Mouse (Mus musculus) stomach, embryonic 14.5 days (tissue): ENCODE data around the gene Trappc2l. TPM values are rescaled to one million over a fixed set of nuclear protein-coding genes. Genes with fewer than 3 reads are reported as not detected.

Experiments used
- ATAC-seq: fragments of 200-750 bp; cut with Nextera tagmentation; 2 replicates; pipeline ENCODE4 v1.8.0; 2017; ENCODE audit warnings: low read depth, moderate TSS enrichment; ENCODE audit not compliant: insufficient number of reproducible peaks, insufficient read depth, low FRiP score
- H3K27ac ChIP-seq: fragments of 300-500 bp; sonication (generic); 2 replicates; pipeline ENCODE4 v1.5.1; 2014; ENCODE audit warnings: mild to moderate bottlenecking, low read length, moderate library complexity, mixed read lengths
- H3K27me3 ChIP-seq: fragments of 300-500 bp; sonication (generic); 2 replicates; pipeline ENCODE4 v1.6.1; 2014; ENCODE audit warnings: low read length, control low read depth, mixed read lengths; ENCODE audit not compliant: control insufficient read depth, insufficient read depth
- H3K36me3 ChIP-seq: fragments of 300-500 bp; sonication (generic); 2 replicates; pipeline ENCODE4 v1.6.1; 2014; ENCODE audit warnings: mild to moderate bottlenecking, control low read depth, low read length, moderate library complexity, mixed read lengths; ENCODE audit not compliant: control insufficient read depth, insufficient read depth
- H3K4me1 ChIP-seq: fragments of 300-500 bp; sonication (generic); 2 replicates; pipeline ENCODE4 v1.6.1; 2014; ENCODE audit warnings: low read length, control low read depth, mixed read lengths; ENCODE audit not compliant: control insufficient read depth, insufficient read depth
- H3K4me2 ChIP-seq: fragments of 300-500 bp; sonication (generic); replicated peaks from 2 replicates; pipeline ENCODE4 v1.6.1; 2014; ENCODE audit warnings: low read depth, low read length, control low read depth
- H3K4me3 ChIP-seq: fragments of 300-500 bp; sonication (generic); 2 replicates; pipeline ENCODE4 v1.5.1; 2014; ENCODE audit warnings: low read depth, low read length, control low read depth
- H3K9ac ChIP-seq: fragments of 300-500 bp; sonication (generic); replicated peaks from 2 replicates; pipeline ENCODE4 v1.6.1; 2014; ENCODE audit warnings: low read depth, mild to moderate bottlenecking, control low read depth, low read length, moderate library complexity, mixed read lengths
- H3K9me3 ChIP-seq: fragments of 300-500 bp; sonication (generic); 2 replicates; pipeline ENCODE4 v1.6.1; 2016; ENCODE audit warnings: low read depth, low read length, control low read depth; ENCODE audit not compliant: control insufficient read depth
- WGBS: fragments of 180-500 bp; shearing (Covaris S2); extraction: QIAGEN DNeasy Blood & Tissue Kit; methylation state at CpG from one replicate; pipeline ENCODE4 v1.1.7; 2014; 5-methylcytosine and 5-hydroxymethylcytosine counted together
- polyA plus RNA-seq: library from polyadenylated mRNA; unstranded; fragments of >200 nt; fragmentation: Nextera tagmentation; extraction: Ambion mirVana; gene quantifications from 2 replicates; pipeline ENCODE4 v1.2.1, GENCODE M21; 2014

Gene Trappc2l
- polyA plus RNA-seq, 1 experiment from 2014 or later, result 66.9 TPM

GRCm38 (mm10) chr8:122635878-122636802 lies 24.7 kb downstream of the Trappc2l start:
- Histone ChIP-seq H3K36me3 (no peaks in the 10 kb centered on the region), H3K9me3 (no peaks in the 10 kb centered on the region), H3K4me2 (no peak overlapping the region), H3K27me3 (no peaks in the 10 kb centered on the region), H3K4me1 (peaks cover 33% of the 10 kb centered on the region), H3K9ac (no peak overlapping the region), H3K27ac (peak overlapping the region; percentile 22), H3K4me3 (no peak overlapping the region)
- WGBS, result 32% methylated on average over 14 of the region's 14 CpGs
- ATAC-seq, result peak; percentile 74

- Histone ChIP-seq H3K4me2 (no peak overlapping the region), H3K9me3 (no peaks in the 10 kb centered on the region), H3K27me3 (no peaks in the 10 kb centered on the region), H3K9ac (no peak overlapping the region), H3K4me1 (peaks cover 35% of the 10 kb centered on the region), H3K36me3 (no peaks in the 10 kb centered on the region), H3K4me3 (no peak overlapping the region), H3K27ac (peak overlapping the region; percentile 21; the same call in 1 of the 2 replicates)
- WGBS, result 37% methylated on average over 9 of the region's 9 CpGs
- ATAC-seq, result no peak
These were observed 25.3 kb downstream of the Trappc2l start for GRCm38 (mm10) chr8:122636803-122637175.

- H3K27ac ChIP-seq, result no peak overlapping the region
These were observed 25.8 kb downstream of the Trappc2l start for GRCm38 (mm10) chr8:122637230-122637629.

GRCm38 (mm10) chr8:122638601-122639000 lies 27.2 kb downstream of the Trappc2l start:
- Histone ChIP-seq H3K4me1 (peaks cover 35% of the 10 kb centered on the region), H3K9me3 (no peaks in the 10 kb centered on the region), H3K27me3 (no peaks in the 10 kb centered on the region), H3K4me2 (no peak overlapping the region), H3K27ac (no peak overlapping the region; the same call in 1 of the 2 replicates), H3K36me3 (no peaks in the 10 kb centered on the region), H3K9ac (no peak overlapping the region), H3K4me3 (no peak overlapping the region)
- whole genome bisulfite sequencing, result 77% methylated on average over 16 of the region's 16 CpGs
- no peak for ATAC-seq

More at GRCm38 (mm10) chr8:122637230-122637629, 25.8 kb downstream of the Trappc2l start:
- no peaks in the 10 kb centered on the region for H3K27me3 ChIP-seq
- ATAC-seq, result no peak
- 87% methylated on average over 9 of the region's 9 CpGs for WGBS
- no peaks in the 10 kb centered on the region for H3K9me3 ChIP-seq
- H3K4me1 ChIP-seq, result peaks cover 35% of the 10 kb centered on the region
- no peak overlapping the region for H3K4me3 ChIP-seq
- H3K9ac ChIP-seq, result no peak overlapping the region
- H3K4me2 ChIP-seq, result no peak overlapping the region
- H3K36me3 ChIP-seq, result no peaks in the 10 kb centered on the region

- peak overlapping the region; percentile 52; the same call in 1 of the 2 replicates for H3K27ac ChIP-seq
- 18% methylated on average over 16 of the region's 16 CpGs for WGBS
- H3K36me3 ChIP-seq, result no peaks in the 10 kb centered on the region
- peak; percentile 19; the same call in 1 of the 2 replicates for ATAC-seq
- H3K4me3 ChIP-seq, result no peak overlapping the region
- peak overlapping the region; percentile 14; the same call in 1 of the 2 replicates for H3K4me2 ChIP-seq
- H3K9me3 ChIP-seq, result no peaks in the 10 kb centered on the region
- no peaks in the 10 kb centered on the region for H3K27me3 ChIP-seq
- no peak overlapping the region for H3K9ac ChIP-seq
- peaks cover 35% of the 10 kb centered on the region for H3K4me1 ChIP-seq
These were observed 28.2 kb downstream of the Trappc2l start for GRCm38 (mm10) chr8:122639521-122640248.

- no peak for ATAC-seq
- 80% methylated on average over 4 of the region's 4 CpGs for WGBS
- H3K4me1 ChIP-seq, result peaks cover 35% of the 10 kb centered on the region
These were observed 29.4 kb downstream of the Trappc2l start for GRCm38 (mm10) chr8:122640825-122641224.

GRCm38 (mm10) chr8:122641406-122641805 lies 30.0 kb downstream of the Trappc2l start:
- H3K4me1 ChIP-seq, result peaks cover 32% of the 10 kb centered on the region

More at GRCm38 (mm10) chr8:122640825-122641224, 29.4 kb downstream of the Trappc2l start:
- Histone ChIP-seq H3K27me3 (no peaks in the 10 kb centered on the region), H3K36me3 (no peaks in the 10 kb centered on the region), H3K9ac (no peak overlapping the region), H3K27ac (no peak overlapping the region), H3K4me2 (no peak overlapping the region), H3K9me3 (no peaks in the 10 kb centered on the region), H3K4me3 (no peak overlapping the region)

GRCm38 (mm10) chr8:122642071-122642470 lies 30.6 kb downstream of the Trappc2l start:
- ATAC-seq, result no peak

More at GRCm38 (mm10) chr8:122641406-122641805, 30.0 kb downstream of the Trappc2l start:
- no peaks in the 10 kb centered on the region for H3K27me3 ChIP-seq
- no peaks in the 10 kb centered on the region for H3K36me3 ChIP-seq
- no peak overlapping the region for H3K9ac ChIP-seq
- no peaks in the 10 kb centered on the region for H3K9me3 ChIP-seq
- H3K4me2 ChIP-seq, result no peak overlapping the region
- no peak overlapping the region for H3K27ac ChIP-seq
- ATAC-seq, result no peak
- 64% methylated on average over 15 of the region's 15 CpGs for WGBS
- no peak overlapping the region for H3K4me3 ChIP-seq

More at GRCm38 (mm10) chr8:122642071-122642470, 30.6 kb downstream of the Trappc2l start:
- Histone ChIP-seq H3K27me3 (no peaks in the 10 kb centered on the region), H3K9ac (no peak overlapping the region), H3K9me3 (no peaks in the 10 kb centered on the region), H3K27ac (no peak overlapping the region), H3K4me3 (no peak overlapping the region), H3K4me2 (no peak overlapping the region), H3K36me3 (no peaks in the 10 kb centered on the region), H3K4me1 (peaks cover 25% of the 10 kb centered on the region)
- WGBS, result 57% methylated on average over 9 of the region's 9 CpGs
